Mouse (Mus musculus) neural tube, embryonic 15.5 days (tissue): ENCODE measurements at regions not wholly inside any gene's neighbourhood (a gene's known extent, or its start where the extent isn't known, plus 50 kb on each side); places are given as distances from the start of the nearest gene placed in this dataset.
"Not testable (repeated sequence)": the region's sequence is repeated elsewhere in the genome, so short reads cannot be mapped to it uniquely, and the experiment has no call there.

Source experiments
- ATAC-seq: fragments of 200-750 bp; cut with Nextera tagmentation; 2 replicates; pipeline ENCODE4 v1.8.0; 2017; ENCODE audit warnings: mild to moderate bottlenecking, moderate TSS enrichment, moderate library complexity; ENCODE audit not compliant: low FRiP score
- H3K27ac ChIP-seq: fragments of 300-500 bp; sonication (generic); replicated peaks from 2 replicates; pipeline ENCODE4 v1.5.1; 2015; ENCODE audit warnings: mild to moderate bottlenecking, inconsistent platforms
- H3K27me3 ChIP-seq: fragments of 300-500 bp; sonication (generic); replicated peaks from 2 replicates; pipeline ENCODE4 v1.6.1; 2015; ENCODE audit warnings: inconsistent platforms
- H3K36me3 ChIP-seq: fragments of 300-500 bp; sonication (generic); 2 replicates; pipeline ENCODE4 v1.6.1; 2015; ENCODE audit warnings: inconsistent platforms
- H3K4me1 ChIP-seq: fragments of 300-500 bp; sonication (generic); 2 replicates; pipeline ENCODE4 v1.6.1; 2015; ENCODE audit warnings: inconsistent platforms
- H3K4me2 ChIP-seq: fragments of 300-500 bp; sonication (generic); 2 replicates; pipeline ENCODE4 v1.6.1; 2015; ENCODE audit warnings: inconsistent platforms, mild to moderate bottlenecking, moderate library complexity
- H3K4me3 ChIP-seq: fragments of 300-500 bp; sonication (generic); replicated peaks from 2 replicates; pipeline ENCODE4 v1.5.1; 2015; ENCODE audit warnings: mild to moderate bottlenecking, inconsistent platforms
- H3K9ac ChIP-seq: fragments of 300-500 bp; sonication (generic); replicated peaks from 2 replicates; pipeline ENCODE4 v1.6.1; 2015; ENCODE audit warnings: mild to moderate bottlenecking, inconsistent platforms
- H3K9me3 ChIP-seq: fragments of 300-500 bp; sonication (generic); replicated peaks from 2 replicates; pipeline ENCODE4 v1.6.1; 2016; ENCODE audit warnings: inconsistent platforms
- WGBS: fragments of 180-500 bp; shearing (Covaris S2); methylation state at CpG from one replicate; pipeline ENCODE4 v1.1.7; 2015; ENCODE audit warnings: mixed read lengths; 5-methylcytosine and 5-hydroxymethylcytosine counted together

- Histone ChIP-seq H3K36me3 (no peaks in the 10 kb centered on the region), H3K9ac (no peak overlapping the region), H3K27me3 (no peaks in the 10 kb centered on the region), H3K9me3 (no peaks in the 10 kb centered on the region), H3K27ac (no peak overlapping the region), H3K4me1 (no peaks in the 10 kb centered on the region), H3K4me2 (no peak overlapping the region), H3K4me3 (no peak overlapping the region)
- ATAC-seq = no peak
- WGBS = 91% methylated on average over 9 of the region's 9 CpGs
Measured at GRCm38 (mm10) chr7:60293556-60293955, 153.5 kb upstream of the Snrpn start.

- H3K36me3 ChIP-seq, H3K27me3 ChIP-seq, H3K4me1 ChIP-seq, H3K9me3 ChIP-seq: not testable (repeated sequence)
- peak overlapping the region; percentile 60 for H3K27ac ChIP-seq
- 14% methylated on average over 22 of the region's 22 CpGs for WGBS
- peak overlapping the region; percentile 30; the same call in 1 of the 2 replicates for H3K9ac ChIP-seq
- peak; percentile 100 for ATAC-seq
- peak overlapping the region; percentile 44 for H3K4me2 ChIP-seq
- peak overlapping the region; percentile 43 for H3K4me3 ChIP-seq
Measured at GRCm38 (mm10) chr7:60244187-60244866, 104.3 kb upstream of the Snrpn start.

GRCm38 (mm10) chr7:60243746-60244145 lies 103.7 kb upstream of the Snrpn start:
- not testable (repeated sequence) for H3K27ac ChIP-seq, H3K9me3 ChIP-seq, H3K4me1 ChIP-seq, H3K36me3 ChIP-seq, H3K27me3 ChIP-seq
- H3K4me3 ChIP-seq = peak overlapping the region; percentile 43
- peak; percentile 93 for ATAC-seq
- peak overlapping the region; percentile 50 for H3K9ac ChIP-seq
- 33% methylated on average over 11 of the region's 11 CpGs for WGBS
- peak overlapping the region; percentile 47 for H3K4me2 ChIP-seq

GRCm38 (mm10) chr7:60238595-60239195 lies 98.7 kb upstream of the Snrpn start:
- not testable (repeated sequence) for H3K36me3 ChIP-seq, H3K4me2 ChIP-seq, H3K4me1 ChIP-seq, H3K9me3 ChIP-seq, ATAC-seq, H3K27ac ChIP-seq, H3K9ac ChIP-seq, H3K27me3 ChIP-seq, H3K4me3 ChIP-seq
- WGBS = 5% methylated on average over 4 of the region's 4 CpGs

- not testable (repeated sequence) for H3K4me2 ChIP-seq, H3K9me3 ChIP-seq, H3K9ac ChIP-seq, H3K36me3 ChIP-seq, ATAC-seq, H3K4me1 ChIP-seq, H3K27me3 ChIP-seq, H3K27ac ChIP-seq, H3K4me3 ChIP-seq
- WGBS = 61% methylated on average over 3 of the region's 3 CpGs
Measured at GRCm38 (mm10) chr7:60216358-60217273, 76.6 kb upstream of the Snrpn start.
